Mouse (Mus musculus): ENCODE results near the gene Bco2.

Bco2 gene

DNA sequence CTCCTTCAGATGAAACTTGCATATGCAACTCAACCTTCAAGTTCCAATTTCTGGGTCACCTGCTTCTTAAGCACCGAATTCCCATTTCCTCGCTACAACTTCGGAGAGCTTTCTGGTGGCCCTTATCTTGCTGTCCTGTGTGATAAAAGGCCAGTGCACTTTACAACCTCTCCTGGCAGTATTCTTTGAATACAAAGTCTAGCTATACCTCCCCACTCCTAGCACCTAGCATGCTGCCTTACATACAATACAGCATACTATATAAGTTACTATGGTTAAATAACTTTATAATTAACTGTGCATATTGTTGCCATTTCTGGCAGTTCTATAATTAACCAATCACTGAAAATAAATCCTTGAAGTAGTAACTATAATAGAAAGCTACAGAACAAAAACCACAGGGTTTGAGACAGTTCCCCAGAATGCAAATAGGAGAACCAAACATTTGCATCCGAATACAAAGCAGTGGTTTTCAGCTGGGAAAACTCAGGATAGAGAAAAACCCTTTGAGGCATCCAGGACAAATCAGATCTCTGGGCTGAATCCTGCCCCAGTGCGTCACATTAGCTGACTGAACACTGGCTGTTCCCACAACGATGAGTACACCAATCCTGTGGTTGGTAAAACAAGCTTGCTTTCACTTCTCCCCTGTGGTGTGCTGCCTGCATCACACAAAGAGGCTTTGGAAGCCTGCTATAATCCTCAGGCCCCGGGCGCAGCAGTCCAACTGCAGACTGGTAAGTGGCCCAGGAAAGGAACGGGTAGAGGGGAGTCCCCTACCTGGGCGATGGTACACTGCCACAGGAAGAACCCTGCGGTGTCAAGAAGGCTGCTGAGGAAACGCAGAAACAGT, 514 bp downstream of the Bco2 start, which contains the start of gene Il18:
TSS of gene Il18 (plus strand) at position 587 of the 853 bp plus-strand sequence.
- DNase-seq, result peak; percentile 14

DNA sequence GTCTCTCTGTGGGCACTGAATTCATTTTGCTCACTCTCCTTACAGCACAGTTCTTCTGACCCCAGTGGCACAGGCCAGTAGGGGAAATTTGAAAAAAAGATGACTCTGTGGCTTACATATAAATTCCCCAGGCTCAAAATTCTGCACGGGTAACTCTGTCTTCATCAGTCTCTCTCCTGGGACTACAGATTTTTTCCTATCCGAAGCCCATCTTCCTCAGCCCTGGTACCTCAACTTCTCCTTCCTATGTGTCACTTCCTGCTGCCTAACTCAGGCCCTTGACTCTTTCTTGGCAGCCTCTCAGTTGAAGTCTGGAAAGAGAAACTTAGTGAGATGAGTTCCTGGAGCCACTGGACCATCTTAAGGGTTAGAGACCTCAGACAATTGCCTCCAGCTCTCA, 1.4 kb downstream of the Bco2 start:
- DNase-seq, result no peak

DNA sequence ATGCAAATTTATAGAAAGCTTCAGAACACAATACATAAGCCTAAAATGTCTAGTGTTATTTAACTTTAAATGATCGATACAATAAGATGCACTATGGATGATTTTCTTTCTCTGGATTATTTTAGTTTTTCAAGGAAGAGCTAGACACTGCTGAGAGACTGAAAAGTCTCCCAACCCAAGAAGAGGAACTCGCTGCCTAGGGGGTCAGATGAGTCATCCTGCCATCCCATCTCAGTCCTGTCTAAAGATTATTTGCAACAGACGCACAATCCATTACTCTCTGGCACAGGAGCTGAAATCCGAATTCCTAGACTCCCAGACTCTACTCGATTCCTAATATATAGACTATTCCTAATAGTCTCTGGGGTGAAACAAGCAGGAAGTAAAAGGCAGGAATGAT, 2.8 kb downstream of the Bco2 start:
- no peak for DNase-seq

DNA sequence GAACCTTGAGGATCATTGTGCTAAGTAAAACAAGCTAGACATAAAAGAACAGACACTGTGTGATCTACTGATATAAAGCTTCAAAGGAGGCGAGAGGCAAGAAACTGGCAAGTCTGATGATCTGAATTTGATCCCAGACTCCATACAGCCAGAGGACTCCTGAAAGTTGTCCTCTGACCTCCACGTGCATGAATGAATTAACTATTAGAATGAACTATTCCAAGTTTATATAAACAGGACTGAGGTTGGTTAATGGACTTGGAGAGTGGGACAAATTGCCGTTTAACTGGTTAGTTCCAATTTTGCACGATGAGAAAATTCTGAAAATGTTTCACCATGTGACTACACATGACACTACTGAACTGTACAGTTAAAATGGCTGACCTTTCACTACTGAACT, 6.0 kb downstream of the Bco2 start:
- no peak for DNase-seq

DNA sequence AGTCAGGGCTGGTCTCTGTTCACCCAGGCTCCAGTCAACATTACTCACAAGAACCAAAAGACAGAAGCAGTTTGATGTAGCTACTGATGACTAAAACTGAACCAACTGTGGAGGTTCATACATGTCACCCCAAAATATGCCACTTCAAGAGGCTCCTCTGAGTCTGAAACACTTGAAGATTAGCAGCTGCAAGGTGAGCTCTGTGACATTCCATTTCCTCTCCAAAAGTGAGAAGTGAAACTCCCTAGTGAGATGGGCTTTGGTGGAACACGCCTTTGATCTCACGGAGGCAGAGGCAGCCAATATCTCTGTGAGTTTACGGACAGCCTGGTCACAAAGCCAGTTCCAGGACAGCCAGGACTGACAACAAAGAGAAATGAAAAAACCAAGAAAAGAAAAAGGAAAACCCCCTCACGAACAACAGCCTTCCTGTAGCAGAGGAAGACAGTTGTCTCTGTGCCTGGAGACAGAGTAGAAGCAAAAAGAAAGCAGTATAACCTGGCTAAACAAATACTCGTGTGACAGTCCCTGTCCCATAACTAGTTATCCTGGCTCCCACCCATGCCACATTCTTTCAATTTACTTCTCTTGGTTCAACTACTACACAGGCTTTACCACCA, 7.0 kb downstream of the Bco2 start:
- DNase-seq, result no peak

DNA sequence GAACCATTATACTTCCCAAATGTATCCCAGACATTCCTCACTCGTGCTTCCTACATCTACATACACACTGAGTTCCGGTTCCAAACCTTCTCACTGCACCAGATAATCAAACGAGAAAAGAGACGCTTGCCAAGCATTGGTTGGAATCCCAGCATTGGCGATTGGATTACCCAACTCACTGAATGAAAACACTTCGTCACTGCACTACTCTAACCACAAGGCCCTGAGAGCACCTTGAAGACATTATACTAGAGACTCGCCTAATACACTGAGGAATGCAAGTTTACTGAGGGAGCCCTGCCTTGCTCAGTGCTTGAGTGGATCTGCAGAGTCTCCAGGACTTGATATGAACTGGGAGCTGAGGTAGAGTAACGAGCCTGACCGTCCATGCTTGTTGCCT, 12.6 kb downstream of the Bco2 start:
- no peak for DNase-seq

DNA sequence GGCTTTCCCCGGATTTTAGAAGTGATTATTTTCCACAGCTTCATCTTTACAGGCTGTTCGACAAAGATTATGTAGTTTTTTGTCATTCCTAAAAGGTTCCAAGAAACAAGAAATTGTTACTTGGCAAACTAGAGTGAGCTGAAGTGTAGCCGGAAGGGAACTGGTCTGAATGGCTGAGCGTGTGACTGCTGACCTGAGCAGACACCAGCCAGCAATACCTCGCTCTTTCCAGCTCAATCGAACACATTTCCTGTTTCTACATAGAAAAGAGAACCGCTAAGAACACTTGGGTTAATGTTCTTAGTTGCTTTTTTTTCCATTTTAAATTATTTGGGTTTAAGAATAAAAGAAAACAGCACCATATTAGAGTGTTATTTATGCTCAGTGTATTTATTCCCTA, 14.8 kb downstream of the Bco2 start:
- DNase-seq, result no peak

DNA sequence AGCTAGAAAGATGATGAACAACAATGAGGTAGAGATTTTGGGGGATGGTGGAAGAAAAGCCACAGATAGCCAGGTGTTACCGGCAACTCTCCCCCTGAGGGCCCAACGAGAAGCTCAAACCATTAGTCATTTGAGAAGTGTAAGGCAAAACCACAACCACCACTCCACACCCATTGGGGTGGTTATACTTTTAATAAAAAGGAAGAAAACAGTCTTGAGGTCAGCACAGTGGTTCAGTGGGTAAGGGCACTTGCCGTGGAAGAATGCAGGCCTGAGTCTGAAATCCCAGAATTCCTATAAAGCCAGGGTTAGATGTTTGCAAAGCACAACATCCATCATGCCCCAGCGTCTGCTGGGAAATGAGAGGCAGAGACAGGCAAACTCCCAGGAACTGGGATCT, 17.7 kb downstream of the Bco2 start:
- DNase-seq, result no peak

DNA sequence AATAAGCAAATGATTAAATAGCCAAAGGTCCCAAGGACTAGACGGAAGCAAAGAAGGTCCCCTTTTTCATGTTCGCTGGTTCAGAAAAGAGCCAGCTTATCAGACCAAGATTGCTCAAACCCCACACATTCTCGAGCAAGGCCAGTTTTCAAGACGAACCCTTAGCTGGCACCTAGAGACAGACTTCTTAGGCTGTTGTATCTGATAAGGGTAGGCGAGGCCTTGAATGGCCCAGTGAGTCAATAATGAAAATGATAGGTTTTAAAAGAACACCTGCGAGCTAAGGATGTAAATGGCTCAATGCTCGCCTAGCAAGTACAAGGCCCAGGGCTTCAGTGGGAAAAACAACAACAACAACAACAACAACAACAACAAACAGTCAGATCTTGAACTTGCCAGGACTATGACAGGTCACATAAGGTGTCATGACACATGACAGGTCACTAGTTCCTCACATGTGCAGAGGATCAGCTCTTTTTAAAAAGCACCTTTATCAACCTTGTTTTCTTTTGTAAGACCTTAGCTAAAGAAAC, 18.3 kb downstream of the Bco2 start:
- no peak for DNase-seq

DNA sequence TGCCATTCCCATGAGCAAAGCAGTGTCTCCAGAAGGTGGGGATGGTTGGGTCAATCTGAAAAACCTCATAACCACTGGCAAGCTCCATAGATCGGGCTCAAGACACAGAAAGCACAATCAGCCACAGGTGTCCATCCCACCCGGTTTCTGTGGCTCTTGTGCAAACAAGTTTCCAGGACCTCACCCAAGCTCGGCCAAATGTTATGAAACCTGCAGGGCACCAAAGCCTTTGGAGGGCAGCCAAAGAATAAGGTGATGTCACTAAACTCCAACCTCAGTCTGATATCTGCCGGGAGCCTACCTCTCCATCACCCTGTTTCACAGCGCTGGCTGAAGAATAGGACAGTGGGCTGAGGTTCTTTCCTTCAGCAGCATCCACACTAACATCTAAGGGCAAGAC, 19.1 kb downstream of the Bco2 start:
- DNase-seq, result no peak

DNA sequence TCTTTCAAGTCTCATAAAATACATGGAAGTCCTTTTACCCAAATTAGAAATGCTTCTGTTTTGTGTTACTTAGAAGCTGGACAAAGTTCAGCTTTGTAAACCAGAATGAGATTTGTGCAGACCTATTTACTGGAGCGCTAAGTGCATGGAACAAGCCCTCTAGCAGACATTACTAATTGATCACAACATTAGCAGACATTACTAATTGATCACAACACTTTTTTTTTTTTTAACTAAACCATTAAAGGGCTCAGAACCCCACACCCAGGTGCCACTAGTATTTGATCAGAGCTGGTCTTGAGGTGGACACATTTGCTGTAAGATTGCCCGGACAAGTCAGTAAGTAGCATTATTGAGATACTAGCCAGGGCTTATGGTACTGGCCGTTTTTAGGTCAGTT, 21.2 kb downstream of the Bco2 start:
- DNase-seq, result no peak

DNA sequence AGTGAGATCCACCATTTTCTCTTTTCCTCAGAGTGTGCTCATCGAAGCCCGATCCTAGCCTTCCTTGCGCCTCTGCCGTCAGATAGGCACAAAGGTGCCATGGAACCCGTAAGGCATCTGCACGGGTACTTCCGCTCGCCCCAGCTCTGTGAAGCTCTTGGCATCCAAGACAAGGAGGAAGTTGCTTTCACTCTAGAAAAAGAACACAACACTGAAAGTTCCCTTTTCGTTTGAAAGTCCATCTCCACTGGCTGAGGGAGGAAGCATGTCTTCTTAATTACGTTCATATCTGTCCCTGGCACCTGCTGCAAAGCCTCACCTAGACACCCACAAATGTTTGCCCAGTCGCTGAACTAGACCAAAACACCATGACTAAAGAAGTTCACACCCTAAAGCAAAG, 21.7 kb downstream of the Bco2 start:
- DNase-seq, result no peak

DNA sequence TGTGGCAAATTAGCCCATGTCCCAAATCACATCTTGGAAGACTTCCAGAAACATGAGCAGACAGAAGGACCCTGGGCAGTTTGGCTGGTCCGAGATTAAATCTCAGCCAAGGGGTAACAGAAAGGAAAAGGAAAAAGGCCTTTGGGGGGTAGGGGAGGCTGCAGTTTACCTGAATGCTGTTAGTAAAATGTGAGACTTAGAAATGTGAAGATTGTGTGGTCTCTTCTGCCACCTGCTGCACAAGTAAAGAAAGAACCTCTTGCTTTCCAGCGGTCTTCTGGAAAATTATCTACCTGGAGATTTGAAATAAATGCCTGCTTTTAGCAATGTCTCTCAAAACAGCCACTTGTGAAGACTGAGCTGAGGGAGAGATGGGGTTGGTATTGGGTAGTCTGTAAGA, 24.1 kb downstream of the Bco2 start:
- DNase-seq, result no peak

DNA sequence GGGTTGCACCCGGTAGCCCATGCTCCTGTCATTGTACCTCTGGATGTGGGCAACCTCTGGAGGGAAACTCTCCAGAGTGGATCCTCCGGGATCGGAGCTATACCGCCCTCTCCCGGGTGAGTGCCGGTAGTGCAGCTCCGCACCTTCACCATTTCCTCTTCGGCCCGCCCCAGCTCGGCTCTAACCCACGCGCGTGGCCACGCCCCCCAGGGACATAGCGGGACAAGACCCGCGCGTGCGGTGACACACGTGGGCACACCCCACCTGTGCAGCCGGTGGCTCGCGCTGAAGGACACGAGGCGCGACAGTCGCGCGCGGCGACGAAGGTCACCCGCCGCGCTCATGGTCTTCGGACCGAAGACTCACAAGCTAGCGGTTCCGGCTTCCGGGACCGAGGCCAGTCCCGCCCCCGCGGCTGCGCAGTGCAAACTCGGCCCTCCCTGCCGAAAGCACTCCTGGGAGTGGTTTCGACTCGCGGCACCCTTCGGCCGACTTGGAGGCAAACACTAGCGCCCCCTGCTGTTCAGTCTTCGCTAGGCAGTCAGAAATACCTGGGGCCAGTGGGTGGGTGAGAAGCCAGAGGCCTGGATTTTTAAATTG, 26.6 kb downstream of the Bco2 start, which contains the start of gene Pts:
TSS of gene Pts (minus strand) at position 432 of the 600 bp plus-strand sequence.
- DNase-seq, result peak; percentile 96

DNA sequence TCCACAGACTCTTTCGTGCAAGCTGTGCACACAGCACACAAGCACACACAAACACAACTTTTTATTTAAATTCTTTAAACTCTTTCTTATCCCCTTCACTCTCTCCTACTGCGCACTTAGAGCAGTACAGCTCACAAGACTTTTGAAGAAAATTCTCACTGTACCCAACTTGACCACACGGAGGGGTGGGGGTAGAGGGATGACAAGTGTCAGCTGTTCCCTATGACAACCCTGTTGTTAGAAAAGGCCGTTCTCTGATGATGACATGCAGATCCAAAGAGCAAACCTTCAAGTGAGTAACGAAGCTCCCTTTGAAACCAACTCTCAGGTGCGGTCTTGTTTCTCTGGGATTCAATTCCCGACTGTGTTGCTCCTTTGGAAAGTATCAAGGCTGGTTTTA, 27.1 kb downstream of the Bco2 start:
- DNase-seq, result no peak

DNA sequence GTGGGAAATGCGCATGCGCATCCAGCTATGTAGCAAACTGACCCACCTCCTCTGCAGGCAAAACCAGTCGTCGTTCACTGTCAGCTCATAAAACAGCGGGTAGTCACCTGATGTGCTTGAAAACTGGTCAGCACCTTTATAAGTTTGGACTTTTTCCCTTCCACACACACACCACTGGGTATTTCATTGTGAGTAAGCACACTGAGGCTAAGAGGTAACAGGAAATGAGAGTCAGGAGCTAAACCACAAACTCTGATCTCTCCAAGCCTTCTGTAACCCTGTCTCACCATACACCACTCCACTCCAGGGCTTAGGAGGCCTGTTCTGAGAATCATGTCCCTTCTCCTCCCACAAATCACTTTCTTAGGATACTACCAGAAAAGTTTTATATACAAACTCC, 29.4 kb downstream of the Bco2 start:
- no peak for DNase-seq

DNA sequence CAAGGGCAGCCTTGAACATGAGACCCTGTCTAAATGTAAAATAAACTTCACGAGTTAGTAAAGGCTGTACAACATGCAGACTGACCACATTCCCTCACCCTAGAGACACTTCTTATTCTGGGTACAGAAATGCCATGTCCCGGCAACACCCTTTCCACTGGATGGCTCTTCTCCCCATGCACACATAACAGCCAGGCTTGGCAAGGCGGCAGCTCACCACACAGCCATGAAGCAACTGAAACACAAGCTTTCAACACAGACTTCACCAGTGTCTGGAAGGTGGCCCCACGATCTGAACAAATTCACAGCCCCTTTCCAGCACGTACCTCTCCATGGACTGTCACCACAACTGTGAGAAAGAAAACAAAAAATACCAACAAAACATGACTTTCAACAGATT, 30.0 kb downstream of the Bco2 start:
- DNase-seq, result no peak

DNA sequence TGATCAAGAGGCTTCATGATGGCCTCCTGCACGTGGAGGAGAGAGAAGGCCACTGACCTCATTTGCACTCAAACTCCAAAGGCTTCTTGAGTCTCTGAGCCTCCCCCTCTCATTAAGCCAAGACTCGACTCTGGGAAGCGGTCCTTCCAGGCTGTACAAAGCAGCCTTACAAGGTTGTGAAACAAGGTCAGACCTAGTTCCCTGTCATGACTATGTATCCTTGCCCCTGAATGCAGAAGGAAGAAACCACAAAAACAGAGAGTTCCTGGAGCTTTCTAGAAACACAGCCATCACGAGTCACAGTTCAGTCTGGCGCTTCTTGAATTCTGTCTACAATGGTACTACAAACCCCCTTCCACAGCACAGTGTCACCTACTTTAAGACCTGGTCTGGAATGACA, 32.4 kb downstream of the Bco2 start:
- no peak for DNase-seq

DNA sequence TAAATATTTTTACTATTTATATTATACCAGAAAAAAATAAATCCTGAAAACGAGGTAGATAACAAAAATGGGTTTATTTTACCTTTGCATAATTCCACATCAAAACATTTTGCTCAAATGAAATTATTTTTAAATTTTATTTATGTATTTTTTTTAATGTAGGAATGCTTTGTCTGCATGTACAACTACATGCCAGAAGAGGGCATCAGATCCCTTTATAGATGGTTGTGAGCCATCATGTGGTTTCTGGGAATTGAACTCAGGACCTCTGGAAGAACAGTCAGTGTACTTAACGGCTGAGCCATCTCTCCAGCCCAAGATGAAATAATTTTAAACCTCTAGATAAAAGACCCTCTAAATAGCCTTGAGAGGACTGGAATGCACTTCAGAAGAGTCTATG, 33.4 kb downstream of the Bco2 start:
- DNase-seq, result no peak

DNA sequence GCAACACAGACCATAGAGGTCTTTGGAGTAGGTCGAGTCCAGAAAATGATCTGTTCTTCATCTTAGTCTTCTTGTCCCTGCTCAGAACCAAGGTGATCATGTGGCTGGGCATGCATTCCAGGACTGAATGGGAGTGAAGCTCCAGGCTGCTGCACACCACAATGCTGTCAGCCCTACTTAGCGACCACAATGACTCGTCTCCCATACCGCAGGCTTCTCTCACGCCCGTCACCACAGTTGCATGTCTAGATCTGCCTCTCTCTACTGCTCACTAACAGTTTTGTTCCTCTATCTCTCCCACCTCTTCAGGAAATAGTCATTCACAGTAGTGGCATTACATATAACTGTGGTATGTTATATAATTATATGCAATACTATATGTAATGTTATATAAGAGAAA, 34.2 kb downstream of the Bco2 start:
- no peak for DNase-seq

DNA sequence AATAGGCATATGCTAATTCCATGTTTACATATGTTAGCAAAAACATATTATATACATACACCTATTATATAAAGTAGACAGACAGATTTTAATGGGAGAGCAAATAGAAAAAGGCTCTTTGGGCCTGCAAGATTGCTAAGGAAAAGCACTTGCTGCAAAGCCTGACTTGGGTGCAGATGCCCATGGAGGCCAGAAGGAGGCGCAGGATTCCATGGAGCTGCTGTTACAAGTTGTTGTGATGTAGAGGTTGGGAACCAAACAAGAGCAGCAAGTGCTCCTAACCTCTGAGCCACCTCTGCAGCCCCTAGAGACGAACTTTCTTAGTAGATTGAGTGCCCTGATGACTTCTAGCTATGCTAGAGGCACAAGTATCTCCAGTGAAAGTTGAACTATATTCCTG, 36.2 kb downstream of the Bco2 start:
- no peak for DNase-seq

DNA sequence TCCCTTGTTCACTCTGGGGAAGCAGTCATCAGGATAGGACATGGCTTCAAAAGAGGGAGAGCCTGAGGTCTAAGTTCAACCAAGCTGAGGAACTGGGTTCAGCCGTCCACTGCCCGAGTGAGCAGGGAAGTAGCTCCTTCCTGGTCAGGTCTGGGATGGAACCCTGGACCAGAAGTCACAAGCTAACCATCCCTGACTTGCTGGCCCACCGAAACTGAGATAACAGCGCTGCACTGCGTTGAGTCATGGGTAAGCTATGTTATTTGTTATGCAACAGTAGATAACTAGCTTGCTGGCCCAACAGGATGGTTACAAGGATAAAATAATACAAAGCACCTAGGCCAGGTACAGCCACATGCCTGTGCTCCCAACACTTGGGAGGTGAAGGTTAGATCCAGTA, 39.5 kb downstream of the Bco2 start:
- no peak for DNase-seq

DNA sequence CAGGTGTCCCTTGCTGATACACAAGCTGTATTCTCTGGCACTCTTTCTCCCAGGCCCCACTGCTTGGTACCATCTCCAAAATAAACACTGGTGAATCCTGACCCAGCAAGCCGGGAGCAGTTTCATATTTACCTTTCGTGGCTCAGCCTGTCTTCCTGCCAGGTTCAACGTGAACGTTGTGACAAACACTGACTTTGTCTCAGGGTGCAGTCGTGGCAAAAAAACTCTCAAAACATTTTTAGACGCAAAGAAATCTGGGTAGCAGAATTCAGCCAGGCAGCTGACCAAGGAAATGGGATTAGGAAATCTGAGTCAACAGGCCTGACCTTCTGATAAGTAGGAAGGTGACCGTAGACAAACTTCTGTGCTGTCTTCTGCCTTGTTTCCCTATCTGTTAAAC, 47.4 kb downstream of the Bco2 start:
- DNase-seq, result no peak

DNA sequence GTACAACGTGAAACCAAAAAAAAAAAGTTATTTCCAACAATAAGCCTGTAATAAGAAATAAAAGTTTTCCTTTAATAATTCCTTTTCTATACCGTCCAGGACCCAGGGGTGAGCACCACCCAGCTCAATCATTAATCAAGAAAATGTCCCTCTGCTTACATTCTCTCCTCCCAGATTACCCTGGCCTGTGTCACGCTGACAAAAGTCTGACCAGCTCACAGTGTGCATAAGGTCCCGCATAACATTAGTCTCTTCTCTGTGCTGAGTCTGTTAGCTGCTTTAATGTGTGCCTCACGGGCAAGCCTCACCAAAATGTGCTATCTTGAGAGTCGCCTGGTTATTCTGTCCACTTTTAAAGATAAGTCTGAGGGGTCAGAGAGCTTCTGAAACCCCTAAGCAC, 49.6 kb downstream of the Bco2 start:
- no peak for DNase-seq

All from cerebellum, adult 8-10 months (tissue).